Mouse (Mus musculus) heart, embryonic 16.5 days (tissue): ENCODE data around the gene Jmy. TPM values are rescaled to one million over a fixed set of nuclear protein-coding genes. Genes with fewer than 3 reads are reported as not detected.

Experiments used
- ATAC-seq: fragments of 200-750 bp; cut with Nextera tagmentation; replicated peaks from 2 replicates; pipeline ENCODE4 v1.8.0; 2017; ENCODE audit warnings: moderate number of reproducible peaks; ENCODE audit not compliant: insufficient read depth, low FRiP score; ENCODE audit errors: extremely low read depth
- H3K27ac ChIP-seq: fragments of 300-500 bp; sonication (generic); 2 replicates; pipeline ENCODE4 v1.5.1; 2014; ENCODE audit warnings: mild to moderate bottlenecking, low read length, control low read depth, moderate library complexity
- H3K27me3 ChIP-seq: fragments of 300-500 bp; sonication (generic); 2 replicates; pipeline ENCODE4 v1.6.1; 2014; ENCODE audit warnings: low read length, mixed read lengths; ENCODE audit not compliant: control insufficient read depth, insufficient read depth
- H3K36me3 ChIP-seq: fragments of 300-500 bp; sonication (generic); 2 replicates; pipeline ENCODE4 v1.6.1; 2014; ENCODE audit not compliant: control insufficient read depth, insufficient read depth
- H3K4me1 ChIP-seq: fragments of 300-500 bp; sonication (generic); 2 replicates; pipeline ENCODE4 v1.6.1; 2014; ENCODE audit warnings: low read length, mixed read lengths; ENCODE audit not compliant: control insufficient read depth, insufficient read depth
- H3K4me2 ChIP-seq: fragments of 300-500 bp; sonication (generic); 2 replicates; pipeline ENCODE4 v1.6.1; 2014; ENCODE audit warnings: low read depth, mild to moderate bottlenecking, control low read depth, low read length
- H3K4me3 ChIP-seq: fragments of 300-500 bp; sonication (generic); 2 replicates; pipeline ENCODE4 v1.5.1; 2014; ENCODE audit warnings: mild to moderate bottlenecking, control low read depth, low read length
- H3K9ac ChIP-seq: fragments of 300-500 bp; sonication (generic); 2 replicates; pipeline ENCODE4 v1.6.1; 2014; ENCODE audit warnings: low read length, control low read depth
- H3K9me3 ChIP-seq: fragments of 300-500 bp; sonication (generic); replicated peaks from 2 replicates; pipeline ENCODE4 v1.6.1; 2016; ENCODE audit warnings: low read length; ENCODE audit not compliant: control insufficient read depth
- WGBS: fragments of 180-500 bp; shearing (Covaris S2); extraction: QIAGEN DNeasy Blood & Tissue Kit; methylation state at CpG from one replicate; pipeline ENCODE4 v1.1.7; 2014; 5-methylcytosine and 5-hydroxymethylcytosine counted together
- polyA plus RNA-seq: library from polyadenylated mRNA; unstranded; fragments of >200 nt; fragmentation: Nextera tagmentation; extraction: Ambion mirVana; gene quantifications from 2 replicates; pipeline ENCODE4 v1.2.1, GENCODE M21; 2015

Jmy gene
- polyA plus RNA-seq, 1 experiment from 2014 or later = 3.7 TPM

GRCm38 (mm10) chr13:93484276-93484675 lies 15.3 kb downstream of the Jmy start:
- H3K36me3 ChIP-seq = peaks cover 7% of the 10 kb centered on the region
- no peak overlapping the region for H3K9ac ChIP-seq
- H3K4me3 ChIP-seq = no peak overlapping the region
- no peak overlapping the region for H3K27ac ChIP-seq
- WGBS = 92% methylated on average over 3 of the region's 3 CpGs
- peaks cover 13% of the 10 kb centered on the region for H3K4me1 ChIP-seq
- no peaks in the 10 kb centered on the region for H3K27me3 ChIP-seq
- peaks cover 4% of the 10 kb centered on the region; the same call in 1 of the 2 replicates for H3K9me3 ChIP-seq
- no peak for ATAC-seq
- no peak overlapping the region for H3K4me2 ChIP-seq

GRCm38 (mm10) chr13:93481110-93481509 lies 18.5 kb downstream of the Jmy start:
- Histone ChIP-seq H3K27me3 (no peaks in the 10 kb centered on the region), H3K4me2 (no peak overlapping the region), H3K9ac (no peak overlapping the region), H3K36me3 (peaks cover 7% of the 10 kb centered on the region), H3K9me3 (peaks cover 4% of the 10 kb centered on the region; the same call in 1 of the 2 replicates), H3K27ac (no peak overlapping the region), H3K4me1 (peaks cover 3% of the 10 kb centered on the region; the same call in 1 of the 2 replicates), H3K4me3 (no peak overlapping the region)
- no peak for ATAC-seq
- 95% methylated on average over 3 of the region's 3 CpGs for WGBS

GRCm38 (mm10) chr13:93478344-93478743 lies 21.3 kb downstream of the Jmy start:
- Histone ChIP-seq H3K27me3 (no peaks in the 10 kb centered on the region), H3K4me3 (no peak overlapping the region), H3K9me3 (peaks cover 7% of the 10 kb centered on the region; the same call in 1 of the 2 replicates), H3K4me1 (no peaks in the 10 kb centered on the region), H3K27ac (no peak overlapping the region), H3K9ac (no peak overlapping the region), H3K4me2 (no peak overlapping the region), H3K36me3 (peaks cover 12% of the 10 kb centered on the region)
- WGBS = 80% methylated on average over 3 of the region's 3 CpGs
- ATAC-seq = no peak

- no peak for ATAC-seq
- 95% methylated on average over 3 of the region's 3 CpGs for WGBS
- H3K9ac ChIP-seq = no peak overlapping the region
These were observed 31.3 kb downstream of the Jmy start for GRCm38 (mm10) chr13:93468355-93468754.

GRCm38 (mm10) chr13:93459566-93459965 lies 40.0 kb downstream of the Jmy start:
- no peak overlapping the region for H3K9ac ChIP-seq
- 84% methylated on average over 7 of the region's 7 CpGs for WGBS
- H3K4me2 ChIP-seq = no peak overlapping the region
- peaks cover 27% of the 10 kb centered on the region for H3K36me3 ChIP-seq
- no peaks in the 10 kb centered on the region for H3K9me3 ChIP-seq
- H3K4me3 ChIP-seq = no peak overlapping the region
- H3K27me3 ChIP-seq = no peaks in the 10 kb centered on the region
- ATAC-seq = no peak
- H3K27ac ChIP-seq = no peak overlapping the region
- no peaks in the 10 kb centered on the region; the same call in 1 of the 2 replicates for H3K4me1 ChIP-seq

More at GRCm38 (mm10) chr13:93468355-93468754, 31.3 kb downstream of the Jmy start:
- Histone ChIP-seq H3K27ac (no peak overlapping the region), H3K4me3 (no peak overlapping the region), H3K4me1 (no peaks in the 10 kb centered on the region), H3K36me3 (peaks cover 15% of the 10 kb centered on the region), H3K9me3 (no peaks in the 10 kb centered on the region), H3K27me3 (no peaks in the 10 kb centered on the region), H3K4me2 (no peak overlapping the region)

- peaks cover 22% of the 10 kb centered on the region for H3K36me3 ChIP-seq
- no peaks in the 10 kb centered on the region; the same call in 1 of the 2 replicates for H3K4me1 ChIP-seq
- H3K27ac ChIP-seq = peak overlapping the region; percentile 34; the same call in 1 of the 2 replicates
- H3K9ac ChIP-seq = no peak overlapping the region
- no peaks in the 10 kb centered on the region for H3K27me3 ChIP-seq
- WGBS = 45% methylated on average over 4 of the region's 4 CpGs
- H3K9me3 ChIP-seq = no peaks in the 10 kb centered on the region
- no peak overlapping the region for H3K4me2 ChIP-seq
- H3K4me3 ChIP-seq = no peak overlapping the region
- ATAC-seq = no peak; the same call in 1 of the 2 replicates
These were observed 41.0 kb downstream of the Jmy start for GRCm38 (mm10) chr13:93458616-93459015.

- Histone ChIP-seq H3K9ac (no peak overlapping the region), H3K27me3 (no peaks in the 10 kb centered on the region), H3K36me3 (peaks cover 27% of the 10 kb centered on the region), H3K27ac (no peak overlapping the region), H3K4me1 (no peaks in the 10 kb centered on the region; the same call in 1 of the 2 replicates), H3K9me3 (no peaks in the 10 kb centered on the region), H3K4me2 (no peak overlapping the region), H3K4me3 (no peak overlapping the region)
- 94% methylated on average over 6 of the region's 6 CpGs for WGBS
- ATAC-seq = no peak
These were observed 46.3 kb downstream of the Jmy start for GRCm38 (mm10) chr13:93453275-93453674.

- no peak overlapping the region for H3K4me2 ChIP-seq
- ATAC-seq = no peak
- H3K9me3 ChIP-seq = no peaks in the 10 kb centered on the region
- WGBS = 88% methylated on average over 3 of the region's 3 CpGs
- no peaks in the 10 kb centered on the region for H3K4me1 ChIP-seq
- H3K27me3 ChIP-seq = no peaks in the 10 kb centered on the region
- H3K36me3 ChIP-seq = peaks cover 30% of the 10 kb centered on the region
- H3K4me3 ChIP-seq = no peak overlapping the region
- H3K27ac ChIP-seq = no peak overlapping the region
- H3K9ac ChIP-seq = no peak overlapping the region
These were observed 59.4 kb downstream of the Jmy start for GRCm38 (mm10) chr13:93440167-93440566.

GRCm38 (mm10) chr13:93429205-93429604 lies 70.4 kb downstream of the Jmy start:
- H3K9me3 ChIP-seq = no peaks in the 10 kb centered on the region
- no peak overlapping the region for H3K4me3 ChIP-seq
- no peak for ATAC-seq
- no peak overlapping the region for H3K4me2 ChIP-seq
- WGBS = 100% methylated on average over 1 of the region's 1 CpGs
- no peak overlapping the region for H3K27ac ChIP-seq
- H3K9ac ChIP-seq = no peak overlapping the region
- no peaks in the 10 kb centered on the region for H3K27me3 ChIP-seq
- H3K4me1 ChIP-seq = no peaks in the 10 kb centered on the region; the same call in 1 of the 2 replicates
- H3K36me3 ChIP-seq = peaks cover 4% of the 10 kb centered on the region; the same call in 1 of the 2 replicates
